Mouse (Mus musculus) liver, embryonic 13.5 days (tissue): ENCODE measurements around the gene Sympk. TPM values are rescaled to one million over a fixed set of nuclear protein-coding genes. Genes with fewer than 3 reads are reported as not detected.

Experiments used
- ATAC-seq: fragments of 200-750 bp; cut with Nextera tagmentation; 2 replicates; pipeline ENCODE4 v1.8.0; 2017; ENCODE audit warnings: low read depth, mild to moderate bottlenecking, moderate number of reproducible peaks, moderate library complexity
- DNase-seq: peaks from one replicate; pipeline ENCODE4 v3.0.0; 2022
- H3K27ac ChIP-seq: fragments of 300-500 bp; sonication (generic); 2 replicates; pipeline ENCODE4 v1.5.1; 2015; ENCODE audit warnings: moderate library complexity, mild to moderate bottlenecking, inconsistent platforms
- H3K27me3 ChIP-seq: fragments of 300-500 bp; sonication (generic); 2 replicates; pipeline ENCODE4 v1.6.1; 2015; ENCODE audit warnings: mild to moderate bottlenecking, inconsistent platforms
- H3K36me3 ChIP-seq: fragments of 300-500 bp; sonication (generic); 2 replicates; pipeline ENCODE4 v1.6.1; 2015; ENCODE audit warnings: mild to moderate bottlenecking, inconsistent platforms
- H3K4me1 ChIP-seq: fragments of 300-500 bp; sonication (generic); replicated peaks from 2 replicates; pipeline ENCODE4 v1.6.1; 2015; ENCODE audit warnings: inconsistent platforms
- H3K4me2 ChIP-seq: fragments of 300-500 bp; sonication (generic); 2 replicates; pipeline ENCODE4 v1.6.1; 2015; ENCODE audit warnings: inconsistent platforms, mild to moderate bottlenecking, moderate library complexity
- H3K4me3 ChIP-seq: fragments of 300-500 bp; sonication (generic); replicated peaks from 2 replicates; pipeline ENCODE4 v1.5.1; 2015; ENCODE audit warnings: mild to moderate bottlenecking, inconsistent platforms
- H3K9ac ChIP-seq: fragments of 300-500 bp; sonication (generic); 2 replicates; pipeline ENCODE4 v1.6.1; 2015; ENCODE audit warnings: mild to moderate bottlenecking, inconsistent platforms
- H3K9me3 ChIP-seq: fragments of 300-500 bp; sonication (generic); replicated peaks from 2 replicates; pipeline ENCODE4 v1.6.1; 2016; ENCODE audit warnings: inconsistent platforms
- WGBS: fragments of 180-500 bp; shearing (Covaris S2); methylation state at CpG from one replicate; pipeline ENCODE4 v1.1.7; 2015; ENCODE audit not compliant: insufficient replicate concordance; 5-methylcytosine and 5-hydroxymethylcytosine counted together
- polyA plus RNA-seq: library from polyadenylated mRNA; unstranded; fragments of >200 nt; fragmentation: Nextera tagmentation; extraction: Ambion mirVana; gene quantifications from 2 replicates; pipeline ENCODE4 v1.2.1, GENCODE M21; 2015

Sympk gene
- polyA plus RNA-seq, 1 experiment from 2014 or later = 15.0 TPM

GRCm38 (mm10) chr7:19084921-19085473, 60.8 kb downstream of the Sympk start:
- peaks cover 74% of the 10 kb centered on the region for H3K4me1 ChIP-seq
- H3K9ac ChIP-seq = 0 out of 2 replicates have a peak overlapping the region, but pooled peaks have one; percentile 6
- H3K36me3 ChIP-seq = peaks cover 35% of the 10 kb centered on the region
- ATAC-seq (no peak), DNase-seq (no peak)
- H3K9me3 ChIP-seq = no peaks in the 10 kb centered on the region
- peak overlapping the region; percentile 66; the same call in 1 of the 2 replicates for H3K4me2 ChIP-seq
- peak overlapping the region; percentile 61 for H3K27ac ChIP-seq
- H3K4me3 ChIP-seq = peak overlapping the region; percentile 22; the same call in 1 of the 2 replicates
- H3K27me3 ChIP-seq = peaks cover 72% of the 10 kb centered on the region
- 15% methylated on average over 9 of the region's 9 CpGs for WGBS

- H3K9ac ChIP-seq = 0 out of 2 replicates have a peak overlapping the region, but pooled peaks have one; percentile 6
- peaks cover 30% of the 10 kb centered on the region for H3K36me3 ChIP-seq
- H3K27me3 ChIP-seq = peaks cover 72% of the 10 kb centered on the region
- H3K9me3 ChIP-seq = no peaks in the 10 kb centered on the region
- peak overlapping the region; percentile 61 for H3K27ac ChIP-seq
- peak overlapping the region; percentile 26 for H3K4me3 ChIP-seq
- peaks cover 70% of the 10 kb centered on the region for H3K4me1 ChIP-seq
- peak overlapping the region; percentile 66 for H3K4me2 ChIP-seq
- no peak for ATAC-seq
- DNase-seq = no peak
- 11% methylated on average over 6 of the region's 6 CpGs for WGBS
These were observed 61.3 kb downstream of the Sympk start for GRCm38 (mm10) chr7:19085495-19085894.

DNA sequence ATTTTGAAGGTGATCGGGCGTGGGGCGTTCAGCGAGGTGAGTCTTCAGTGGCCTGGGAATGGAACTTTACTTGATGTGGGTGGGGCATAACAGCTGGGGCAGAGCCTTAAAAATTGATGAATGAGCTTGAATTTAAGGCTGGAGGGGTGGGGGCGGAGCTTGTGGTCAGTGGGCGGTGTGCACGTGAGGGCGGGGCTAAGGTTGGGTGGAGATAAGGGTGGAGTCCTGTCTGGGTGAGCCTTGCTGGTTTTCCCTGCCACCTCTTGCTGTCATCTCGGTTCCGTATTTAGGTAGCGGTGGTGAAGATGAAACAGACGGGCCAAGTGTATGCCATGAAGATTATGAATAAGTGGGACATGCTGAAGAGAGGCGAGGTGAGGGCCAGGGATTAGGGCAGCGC, 61.9 kb downstream of the Sympk start:
- Histone ChIP-seq H3K9ac (no peak overlapping the region), H3K36me3 (peaks cover 25% of the 10 kb centered on the region), H3K4me2 (peak overlapping the region; percentile 66), H3K9me3 (no peaks in the 10 kb centered on the region), H3K4me3 (peak overlapping the region; percentile 36), H3K27me3 (peaks cover 72% of the 10 kb centered on the region), H3K4me1 (peaks cover 70% of the 10 kb centered on the region), H3K27ac (no peak overlapping the region)
- WGBS = 5% methylated on average over 14 of the region's 14 CpGs
- DNase-seq (peak; percentile 76), ATAC-seq (peak; percentile 74)

DNA sequence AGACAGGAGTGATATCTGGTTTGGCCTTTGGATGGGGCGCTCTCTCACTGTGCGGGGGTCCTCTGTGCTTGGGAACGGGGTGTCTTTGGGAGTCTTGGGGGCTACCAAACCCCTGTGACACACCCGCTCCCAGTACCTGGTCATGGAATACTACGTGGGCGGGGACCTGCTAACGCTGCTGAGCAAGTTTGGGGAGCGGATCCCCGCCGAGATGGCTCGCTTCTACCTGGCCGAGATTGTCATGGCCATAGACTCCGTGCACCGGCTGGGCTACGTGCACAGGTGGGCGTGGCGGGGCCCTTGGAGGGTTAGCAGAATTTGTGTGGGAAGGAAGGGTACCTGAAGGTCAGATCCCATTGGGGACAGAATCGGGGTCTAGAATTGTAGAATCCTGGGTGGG, 62.6 kb downstream of the Sympk start:
- H3K4me3 ChIP-seq = no peak overlapping the region
- peaks cover 69% of the 10 kb centered on the region for H3K4me1 ChIP-seq
- DNase-seq (no peak), ATAC-seq (no peak)
- H3K27ac ChIP-seq = no peak overlapping the region
- peaks cover 78% of the 10 kb centered on the region for H3K27me3 ChIP-seq
- no peaks in the 10 kb centered on the region for H3K9me3 ChIP-seq
- peak overlapping the region; percentile 66 for H3K4me2 ChIP-seq
- WGBS = 51% methylated on average over 18 of the region's 18 CpGs
- no peak overlapping the region for H3K9ac ChIP-seq
- peaks cover 18% of the 10 kb centered on the region for H3K36me3 ChIP-seq

DNA sequence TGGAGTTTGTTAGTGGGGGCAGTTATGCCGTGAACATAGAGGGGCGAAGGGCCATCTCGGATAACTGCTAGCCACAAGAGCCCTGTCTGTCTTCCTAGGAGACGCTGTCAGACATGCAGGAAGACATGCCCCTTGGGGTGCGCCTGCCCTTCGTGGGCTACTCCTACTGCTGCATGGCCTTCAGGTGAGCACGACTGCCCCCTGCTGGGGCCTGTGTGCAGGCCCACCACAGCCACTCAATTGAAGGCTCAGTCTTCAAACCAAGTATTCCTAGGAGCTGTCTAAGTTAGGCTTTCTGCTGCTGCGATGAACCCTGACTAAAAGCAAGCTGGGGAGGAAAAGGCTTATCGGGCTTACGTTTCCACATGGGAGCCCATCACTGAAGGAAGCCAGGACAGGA, 64.6 kb downstream of the Sympk start:
- DNase-seq (peak; percentile 56), ATAC-seq (no peak)
- Histone ChIP-seq H3K9ac (no peak overlapping the region), H3K27me3 (peaks cover 79% of the 10 kb centered on the region), H3K4me3 (no peak overlapping the region), H3K4me1 (peaks cover 69% of the 10 kb centered on the region), H3K27ac (no peak overlapping the region), H3K36me3 (peaks cover 6% of the 10 kb centered on the region; the same call in 1 of the 2 replicates), H3K4me2 (no peak overlapping the region), H3K9me3 (no peaks in the 10 kb centered on the region)
- WGBS = 22% methylated on average over 10 of the region's 10 CpGs

DNA sequence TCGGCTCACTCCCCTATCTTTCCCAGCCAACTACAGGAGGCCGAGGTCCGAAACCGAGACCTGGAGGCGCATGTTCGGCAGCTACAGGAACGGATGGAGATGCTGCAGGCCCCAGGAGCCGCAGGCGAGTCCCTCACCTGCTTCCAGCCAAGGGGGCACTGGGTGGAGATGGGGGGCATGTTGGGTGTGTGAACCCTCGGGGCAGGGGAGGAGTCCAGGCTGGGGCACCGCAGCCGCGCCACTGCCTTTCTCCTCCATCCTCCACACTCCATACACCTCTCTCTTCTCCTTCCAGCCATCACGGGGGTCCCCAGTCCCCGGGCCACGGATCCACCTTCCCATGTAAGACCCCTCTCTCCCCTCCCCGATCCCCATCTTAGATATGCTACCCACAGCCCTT, 67.7 kb downstream of the Sympk start:
- WGBS = 23% methylated on average over 14 of the region's 17 CpGs

DNA sequence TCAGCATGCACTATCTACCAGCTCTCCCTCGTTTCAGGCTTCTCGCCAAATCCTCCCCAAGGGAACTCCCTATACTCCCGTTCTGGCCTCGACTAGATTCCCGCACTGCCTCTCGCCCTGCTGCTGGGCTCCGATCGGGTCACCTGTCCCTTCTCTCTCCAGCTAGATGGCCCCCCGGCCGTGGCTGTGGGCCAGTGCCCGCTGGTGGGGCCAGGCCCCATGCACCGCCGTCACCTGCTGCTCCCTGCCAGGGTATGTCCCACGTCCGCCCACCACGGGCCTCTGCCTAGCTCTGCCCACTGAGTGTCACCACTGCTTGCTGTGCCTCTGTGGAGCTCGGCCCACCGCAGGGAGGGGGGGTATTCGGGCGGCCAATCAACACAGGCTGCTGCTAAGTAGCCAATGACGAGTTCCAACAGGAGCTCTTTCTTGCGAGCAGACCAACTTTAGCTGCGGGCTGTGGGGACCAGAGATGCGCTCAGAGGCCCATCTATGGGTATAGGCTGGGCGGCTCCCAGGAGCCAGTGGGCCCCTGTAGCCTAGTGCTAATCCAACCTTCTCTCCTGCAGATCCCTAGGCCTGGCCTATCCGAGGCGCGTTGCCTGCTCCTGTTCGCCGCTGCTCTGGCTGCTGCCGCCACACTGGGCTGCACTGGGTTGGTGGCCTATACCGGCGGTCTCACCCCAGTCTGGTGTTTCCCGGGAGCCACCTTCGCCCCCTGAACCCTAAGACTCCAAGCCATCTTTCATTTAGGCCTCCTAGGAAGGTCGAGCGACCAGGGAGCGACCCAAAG, 68.4 kb downstream of the Sympk start:
- peak overlapping the region; percentile 55 for H3K9ac ChIP-seq
- DNase-seq (no peak), ATAC-seq (peak; percentile 47)
- H3K4me1 ChIP-seq = peaks cover 70% of the 10 kb centered on the region
- no peaks in the 10 kb centered on the region for H3K9me3 ChIP-seq
- H3K27ac ChIP-seq = no peak overlapping the region
- peaks cover 6% of the 10 kb centered on the region; the same call in 1 of the 2 replicates for H3K36me3 ChIP-seq
- peak overlapping the region; percentile 97 for H3K4me2 ChIP-seq
- peaks cover 85% of the 10 kb centered on the region for H3K27me3 ChIP-seq
- WGBS = 9% methylated on average over 38 of the region's 38 CpGs
- peak overlapping the region; percentile 68 for H3K4me3 ChIP-seq

More for the DNA sequence above, 67.7 kb downstream of the Sympk start:
- H3K4me3 ChIP-seq = peak overlapping the region; percentile 68; the same call in 1 of the 2 replicates
- H3K27ac ChIP-seq = no peak overlapping the region
- peak overlapping the region; percentile 97 for H3K4me2 ChIP-seq
- no peak for DNase-seq
- peaks cover 6% of the 10 kb centered on the region; the same call in 1 of the 2 replicates for H3K36me3 ChIP-seq
- no peaks in the 10 kb centered on the region for H3K9me3 ChIP-seq
- 0 out of 2 replicates have a peak overlapping the region, but pooled peaks have one; percentile 46 for H3K9ac ChIP-seq
- ATAC-seq = no peak
- peaks cover 69% of the 10 kb centered on the region for H3K4me1 ChIP-seq
- peaks cover 85% of the 10 kb centered on the region for H3K27me3 ChIP-seq

GRCm38 (mm10) chr7:19093174-19093521, 69.0 kb downstream of the Sympk start:
- Histone ChIP-seq H3K4me1 (peaks cover 65% of the 10 kb centered on the region), H3K4me2 (peak overlapping the region; percentile 97), H3K9ac (peak overlapping the region; percentile 75), H3K27me3 (peaks cover 88% of the 10 kb centered on the region), H3K36me3 (peaks cover 3% of the 10 kb centered on the region; the same call in 1 of the 2 replicates), H3K4me3 (peak overlapping the region; percentile 68), H3K9me3 (no peaks in the 10 kb centered on the region), H3K27ac (peak overlapping the region; percentile 68)
- ATAC-seq (peak; percentile 60), DNase-seq (peak; percentile 75)
- WGBS = under 1% methylated on average over 12 of the region's 15 CpGs

DNA sequence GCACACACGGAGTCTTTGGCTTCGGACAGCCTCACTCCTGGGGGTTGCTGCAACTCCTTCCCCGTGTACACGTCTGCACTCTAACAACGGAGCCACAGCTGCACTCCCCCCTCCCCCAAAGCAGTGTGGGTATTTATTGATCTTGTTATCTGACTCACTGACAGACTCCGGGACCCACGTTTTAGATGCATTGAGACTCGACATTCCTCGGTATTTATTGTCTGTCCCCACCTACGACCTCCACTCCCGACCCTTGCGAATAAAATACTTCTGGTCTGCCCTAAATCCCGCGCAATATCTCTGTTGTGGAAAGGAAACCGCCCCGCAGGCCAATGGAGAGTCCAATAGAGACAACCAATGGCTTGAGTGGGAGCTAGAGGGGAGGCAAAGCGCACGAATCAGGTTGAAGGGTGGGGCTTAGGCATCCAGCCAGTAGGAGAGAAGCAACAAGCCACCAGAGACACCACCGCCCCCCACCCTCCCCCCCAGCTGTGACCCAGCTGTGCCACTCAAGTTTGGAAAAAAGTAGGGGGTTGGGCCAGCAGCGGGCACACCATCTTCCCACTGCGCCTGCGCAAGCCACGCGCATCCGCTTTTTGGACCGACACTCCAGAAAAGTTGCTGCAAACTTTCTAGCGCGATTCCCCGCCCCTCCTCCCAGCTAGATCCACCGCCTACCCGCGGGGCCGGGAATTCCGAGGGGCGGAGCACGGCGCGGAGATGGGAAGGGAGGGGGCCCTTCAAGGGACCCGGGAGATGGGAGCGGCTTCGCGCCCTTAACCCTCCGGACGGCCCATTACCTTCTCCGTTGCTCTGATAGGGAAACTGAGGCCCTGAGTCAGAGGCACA, 69.6 kb downstream of the Sympk start:
- Histone ChIP-seq H3K27ac (peak overlapping the region; percentile 82), H3K4me3 (peak overlapping the region; percentile 68), H3K9ac (peak overlapping the region; percentile 75), H3K4me1 (peaks cover 59% of the 10 kb centered on the region), H3K36me3 (no peaks in the 10 kb centered on the region), H3K4me2 (peak overlapping the region; percentile 97), H3K27me3 (peaks cover 91% of the 10 kb centered on the region), H3K9me3 (no peaks in the 10 kb centered on the region)
- ATAC-seq = peak; percentile 82
- WGBS = under 1% methylated on average over 45 of the region's 45 CpGs
- peak; percentile 79 for DNase-seq

GRCm38 (mm10) chr7:19094471-19094825, 70.3 kb downstream of the Sympk start, which contains the start of gene Six5:
Gene Six5, plus strand, starts transcription at chr7:19094594.
- Histone ChIP-seq H3K9me3 (no peaks in the 10 kb centered on the region), H3K4me3 (peak within 1 kb of the TSS; percentile 68), H3K36me3 (no peaks in the 10 kb centered on the region), H3K9ac (peak within 1 kb of the TSS; percentile 75), H3K27ac (peak within 1 kb of the TSS; percentile 82), H3K4me2 (peak within 1 kb of the TSS; percentile 97), H3K4me1 (peaks cover 59% of the 10 kb centered on the region), H3K27me3 (peaks cover 93% of the 10 kb centered on the region)
- DNase-seq = no peak
- WGBS = under 1% methylated on average over 17 of the region's 36 CpGs
- ATAC-seq = no peak
